Mouse (Mus musculus): Measurements from ENCODE around the gene Clip3. TPM values are rescaled to one million over a fixed set of nuclear protein-coding genes. Genes with fewer than 3 reads are reported as not detected.
A peak's percentile ranks its signal among the peaks of the same experiment; 100 is the strongest.

Gene Clip3
- polyA plus RNA-seq, 1 experiment from 2014 or later: 0.90 TPM

DNA sequence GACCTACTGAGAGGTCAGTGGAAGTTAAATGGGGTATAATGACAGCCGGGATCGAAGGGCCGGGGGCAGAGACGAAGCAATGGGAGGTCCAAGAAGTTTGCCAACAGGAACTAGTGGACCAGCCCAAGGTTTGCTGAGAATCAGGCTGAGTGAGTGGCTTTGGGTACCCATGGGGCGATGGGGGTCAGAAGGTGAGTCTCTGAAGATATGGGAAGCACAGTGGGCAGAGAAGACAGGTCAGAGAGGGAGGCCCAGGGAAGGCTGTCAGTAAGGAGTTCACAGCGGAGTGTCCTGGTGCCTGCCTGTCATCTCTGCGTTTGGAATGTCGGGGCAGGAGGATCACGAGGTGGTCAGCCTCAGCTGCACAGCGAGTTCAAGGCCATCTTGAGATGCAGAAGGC lies 36.9 kb downstream of the Clip3 start:
- WGBS (ENCODE audit: insufficient replicate concordance): 56% methylated on average over 10 of the region's 10 CpGs
- H3K9me3 ChIP-seq (replicated peaks; ENCODE audit: control insufficient read depth, low read length): no peaks in the 10 kb centered on the region
- H3K27me3 ChIP-seq (ENCODE audit: control insufficient read depth, insufficient read depth, low read depth, low read length): peaks cover 2% of the 10 kb centered on the region; the same call in 1 of the 2 replicates
- no peak overlapping the region for H3K4me2 ChIP-seq (ENCODE audit: low read depth, low read length)
- no peaks in the 10 kb centered on the region for H3K36me3 ChIP-seq (ENCODE audit: control insufficient read depth, insufficient read depth)
- H3K9ac ChIP-seq (ENCODE audit: low read depth, low read length): no peak overlapping the region
- H3K4me3 ChIP-seq (ENCODE audit: low read depth, low read length): no peak overlapping the region
- no peak for ATAC-seq (ENCODE audit: low read depth)
- H3K27ac ChIP-seq (ENCODE audit: low read length): no peak overlapping the region
- peaks cover 1% of the 10 kb centered on the region for H3K4me1 ChIP-seq (ENCODE audit: control insufficient read depth, low read depth, low read length)

DNA sequence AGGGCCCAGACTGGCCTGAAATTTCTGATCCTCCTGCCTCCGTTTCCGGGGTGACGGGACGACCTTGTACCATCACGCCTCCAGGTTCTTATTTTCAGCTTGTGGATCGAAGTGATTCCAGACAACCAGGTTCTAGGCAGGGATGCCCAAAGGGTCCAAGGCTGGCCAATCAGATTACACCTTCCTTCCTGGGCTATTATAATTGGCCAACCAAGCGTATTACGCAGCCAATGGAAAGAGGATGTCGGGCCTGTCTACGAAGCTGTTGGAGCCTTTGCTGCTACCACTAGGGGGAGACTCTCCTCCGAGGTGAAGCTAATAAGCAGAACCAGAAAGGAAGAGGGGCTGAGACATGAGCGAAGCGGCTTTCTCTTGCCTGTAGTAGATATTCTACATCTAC lies 40.4 kb downstream of the Clip3 start:
- peak; percentile 64 for ATAC-seq (ENCODE audit: low read depth)
- no peaks in the 10 kb centered on the region for H3K36me3 ChIP-seq (ENCODE audit: control insufficient read depth, insufficient read depth)
- H3K27ac ChIP-seq (ENCODE audit: low read length): no peak overlapping the region
- H3K9me3 ChIP-seq (replicated peaks; ENCODE audit: control insufficient read depth, low read length): no peaks in the 10 kb centered on the region
- no peak overlapping the region for H3K4me3 ChIP-seq (ENCODE audit: low read depth, low read length)
- peaks cover 13% of the 10 kb centered on the region for H3K27me3 ChIP-seq (ENCODE audit: control insufficient read depth, insufficient read depth, low read depth, low read length)
- H3K4me2 ChIP-seq (ENCODE audit: low read depth, low read length): no peak overlapping the region
- H3K4me1 ChIP-seq (ENCODE audit: control insufficient read depth, low read depth, low read length): peaks cover 3% of the 10 kb centered on the region
- H3K9ac ChIP-seq (ENCODE audit: low read depth, low read length): no peak overlapping the region
- WGBS (ENCODE audit: insufficient replicate concordance): 10% methylated on average over 13 of the region's 13 CpGs

- Histone ChIP-seq H3K4me2 (ENCODE audit: low read depth, low read length) (no peak overlapping the region), H3K36me3 (ENCODE audit: control insufficient read depth, insufficient read depth) (no peaks in the 10 kb centered on the region), H3K9me3 (replicated peaks; ENCODE audit: control insufficient read depth, low read length) (no peaks in the 10 kb centered on the region), H3K9ac (ENCODE audit: low read depth, low read length) (no peak overlapping the region), H3K4me1 (ENCODE audit: control insufficient read depth, low read depth, low read length) (peaks cover 3% of the 10 kb centered on the region), H3K4me3 (ENCODE audit: low read depth, low read length) (no peak overlapping the region), H3K27me3 (ENCODE audit: control insufficient read depth, insufficient read depth, low read depth, low read length) (peaks cover 13% of the 10 kb centered on the region), H3K27ac (ENCODE audit: low read length) (no peak overlapping the region)
- no peak for ATAC-seq (ENCODE audit: low read depth)
- 38% methylated on average over 18 of the region's 18 CpGs for WGBS (ENCODE audit: insufficient replicate concordance)
These were observed 41.2 kb downstream of the Clip3 start for GRCm38 (mm10) chr7:30332622-30333259.

DNA sequence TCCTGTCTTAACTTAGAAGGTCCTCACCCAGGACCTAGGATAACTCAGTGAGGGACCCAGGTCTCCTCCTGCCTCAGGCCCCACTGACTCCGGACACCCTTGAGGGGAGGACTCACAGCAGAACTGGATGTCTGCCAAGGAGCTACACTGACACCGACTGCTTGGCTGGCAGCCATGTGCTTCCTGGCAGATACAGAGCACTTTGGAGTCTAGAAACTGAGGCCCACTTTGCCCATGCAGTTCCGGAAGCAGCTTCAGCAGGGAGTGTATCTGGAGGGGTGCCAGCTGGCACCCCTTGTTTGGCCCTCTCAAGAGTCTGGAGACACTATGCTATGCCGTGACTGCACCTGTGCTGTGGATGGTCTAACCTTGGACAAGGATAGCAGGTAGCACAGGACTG lies 41.9 kb downstream of the Clip3 start:
- H3K4me1 ChIP-seq (ENCODE audit: control insufficient read depth, low read depth, low read length): peaks cover 3% of the 10 kb centered on the region
- no peak overlapping the region for H3K4me3 ChIP-seq (ENCODE audit: low read depth, low read length)
- H3K36me3 ChIP-seq (ENCODE audit: control insufficient read depth, insufficient read depth): no peaks in the 10 kb centered on the region
- no peak overlapping the region for H3K27ac ChIP-seq (ENCODE audit: low read length)
- H3K4me2 ChIP-seq (ENCODE audit: low read depth, low read length): no peak overlapping the region
- WGBS (ENCODE audit: insufficient replicate concordance): 21% methylated on average over 4 of the region's 4 CpGs
- H3K9me3 ChIP-seq (replicated peaks; ENCODE audit: control insufficient read depth, low read length): no peaks in the 10 kb centered on the region
- peaks cover 13% of the 10 kb centered on the region for H3K27me3 ChIP-seq (ENCODE audit: control insufficient read depth, insufficient read depth, low read depth, low read length)
- ATAC-seq (ENCODE audit: low read depth): peak; percentile 55; the same call in 1 of the 2 replicates
- H3K9ac ChIP-seq (ENCODE audit: low read depth, low read length): no peak overlapping the region

DNA sequence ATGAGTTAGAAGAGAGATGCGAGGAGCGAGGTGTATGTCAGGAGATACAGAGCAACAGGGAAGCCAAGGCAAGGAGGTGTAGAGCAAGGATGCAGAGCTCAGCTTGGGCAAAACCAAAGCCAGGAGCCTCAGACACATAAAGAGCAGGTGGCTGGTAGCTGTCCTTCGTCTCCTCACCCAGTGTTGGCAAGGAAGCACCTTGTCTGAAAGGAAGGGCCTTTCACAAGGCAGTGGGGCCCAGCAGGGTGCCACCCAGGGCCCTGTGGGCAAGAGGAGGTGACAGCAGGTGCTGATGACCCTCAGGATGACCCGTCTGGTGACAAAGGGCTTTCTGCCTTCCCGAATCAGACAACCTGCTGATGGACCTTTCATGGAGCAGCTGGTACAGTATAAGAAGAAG lies 43.0 kb downstream of the Clip3 start:
- Histone ChIP-seq H3K4me1 (ENCODE audit: control insufficient read depth, low read depth, low read length) (peaks cover 3% of the 10 kb centered on the region), H3K4me2 (ENCODE audit: low read depth, low read length) (no peak overlapping the region), H3K9me3 (replicated peaks; ENCODE audit: control insufficient read depth, low read length) (no peaks in the 10 kb centered on the region), H3K27ac (ENCODE audit: low read length) (no peak overlapping the region), H3K9ac (ENCODE audit: low read depth, low read length) (no peak overlapping the region), H3K4me3 (ENCODE audit: low read depth, low read length) (no peak overlapping the region), H3K27me3 (ENCODE audit: control insufficient read depth, insufficient read depth, low read depth, low read length) (peaks cover 13% of the 10 kb centered on the region), H3K36me3 (ENCODE audit: control insufficient read depth, insufficient read depth) (no peaks in the 10 kb centered on the region)
- ATAC-seq (ENCODE audit: low read depth): no peak
- 32% methylated on average over 5 of the region's 5 CpGs for WGBS (ENCODE audit: insufficient replicate concordance)

DNA sequence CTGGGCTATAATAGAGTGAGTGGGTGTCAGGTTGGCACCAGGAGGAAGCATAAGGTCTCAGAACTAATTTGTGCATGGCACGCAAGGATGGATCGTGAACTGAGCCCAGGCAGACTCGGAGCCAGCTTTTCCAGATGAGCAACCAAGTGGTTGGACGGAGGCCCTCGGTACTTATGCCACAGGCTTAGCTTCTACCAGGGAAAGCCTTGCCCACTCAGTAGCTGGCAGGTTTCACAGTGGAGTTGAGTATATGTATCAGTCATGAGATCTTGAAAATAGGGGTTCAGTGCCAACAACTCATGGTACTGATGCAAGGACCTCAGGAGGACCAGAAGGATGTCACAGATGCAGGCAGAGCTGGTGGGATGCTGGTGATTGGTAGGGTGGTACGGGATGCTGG lies 44.2 kb downstream of the Clip3 start:
- 68% methylated on average over 6 of the region's 6 CpGs for WGBS (ENCODE audit: insufficient replicate concordance)

DNA sequence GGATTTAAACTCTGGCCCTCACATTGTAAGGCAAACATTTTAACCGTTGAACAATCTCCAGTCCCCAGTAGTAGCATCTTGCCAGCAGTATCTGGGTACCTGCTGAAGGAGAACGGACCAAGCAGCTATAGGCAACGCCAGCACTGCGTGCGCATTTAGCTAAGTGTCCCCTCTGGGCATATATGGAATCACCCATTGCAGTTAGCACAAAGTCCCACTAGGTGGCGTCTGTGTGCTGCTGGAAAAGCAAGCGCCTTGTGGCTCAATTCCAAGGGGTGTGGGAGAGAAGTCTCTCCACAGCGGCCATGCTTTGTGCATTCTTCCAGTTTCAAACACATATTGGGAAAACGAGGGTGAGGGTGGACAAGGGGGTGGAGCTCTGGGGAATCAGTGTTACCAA lies 44.9 kb downstream of the Clip3 start:
- no peaks in the 10 kb centered on the region for H3K36me3 ChIP-seq (ENCODE audit: control insufficient read depth, insufficient read depth)
- H3K4me3 ChIP-seq (ENCODE audit: low read depth, low read length): no peak overlapping the region
- no peak overlapping the region for H3K27ac ChIP-seq (ENCODE audit: low read length)
- 0 out of 2 replicates have a peak, but pooled peaks have one; percentile 21 for ATAC-seq (ENCODE audit: low read depth)
- WGBS (ENCODE audit: insufficient replicate concordance): 2% methylated on average over 9 of the region's 9 CpGs
- H3K27me3 ChIP-seq (ENCODE audit: control insufficient read depth, insufficient read depth, low read depth, low read length): peaks cover 13% of the 10 kb centered on the region
- no peaks in the 10 kb centered on the region for H3K9me3 ChIP-seq (replicated peaks; ENCODE audit: control insufficient read depth, low read length)
- H3K9ac ChIP-seq (ENCODE audit: low read depth, low read length): no peak overlapping the region
- peaks cover 3% of the 10 kb centered on the region for H3K4me1 ChIP-seq (ENCODE audit: control insufficient read depth, low read depth, low read length)
- no peak overlapping the region for H3K4me2 ChIP-seq (ENCODE audit: low read depth, low read length)

More for the DNA sequence above, 44.2 kb downstream of the Clip3 start:
- no peak overlapping the region for H3K4me3 ChIP-seq (ENCODE audit: low read depth, low read length)
- no peak for ATAC-seq (ENCODE audit: low read depth)
- peaks cover 3% of the 10 kb centered on the region for H3K4me1 ChIP-seq (ENCODE audit: control insufficient read depth, low read depth, low read length)
- H3K4me2 ChIP-seq (ENCODE audit: low read depth, low read length): no peak overlapping the region
- H3K9ac ChIP-seq (ENCODE audit: low read depth, low read length): no peak overlapping the region
- no peak overlapping the region for H3K27ac ChIP-seq (ENCODE audit: low read length)
- peaks cover 13% of the 10 kb centered on the region for H3K27me3 ChIP-seq (ENCODE audit: control insufficient read depth, insufficient read depth, low read depth, low read length)
- no peaks in the 10 kb centered on the region for H3K9me3 ChIP-seq (replicated peaks; ENCODE audit: control insufficient read depth, low read length)
- H3K36me3 ChIP-seq (ENCODE audit: control insufficient read depth, insufficient read depth): no peaks in the 10 kb centered on the region

DNA sequence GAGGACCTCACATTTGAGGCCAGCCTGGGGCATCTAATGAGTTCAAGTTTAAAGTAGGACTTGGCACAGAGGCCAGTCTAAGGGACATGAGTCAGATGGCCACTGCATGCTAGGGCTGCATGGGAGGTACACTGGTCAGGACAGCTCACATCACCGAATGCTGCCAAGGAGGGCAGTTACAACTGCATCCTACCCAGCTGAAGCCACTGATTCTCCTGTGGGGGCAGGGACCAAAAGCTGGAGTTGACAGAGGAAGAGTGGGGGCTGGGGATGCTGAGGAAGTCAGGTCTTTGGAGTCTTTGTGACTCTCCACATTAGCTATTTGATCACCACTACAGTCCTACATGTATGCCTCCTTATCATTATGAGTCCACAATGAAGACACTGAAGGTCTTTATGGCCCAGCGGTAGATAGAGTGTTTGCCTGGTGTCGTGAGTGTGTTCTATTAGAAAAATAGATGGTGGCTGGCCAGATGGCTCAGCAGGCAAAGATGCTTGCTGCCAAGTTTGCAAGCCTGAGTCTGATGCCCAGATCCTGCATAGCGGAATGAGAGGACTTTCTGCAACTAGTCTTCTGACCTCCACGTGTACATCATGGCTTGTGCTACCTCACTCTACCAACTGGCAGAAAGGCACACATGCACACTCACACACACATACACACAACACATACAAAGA lies 48.0 kb downstream of the Clip3 start:
- WGBS (ENCODE audit: insufficient replicate concordance): 58% methylated on average over 5 of the region's 5 CpGs
- H3K9ac ChIP-seq (ENCODE audit: low read depth, low read length): no peak overlapping the region
- peaks cover 11% of the 10 kb centered on the region for H3K27me3 ChIP-seq (ENCODE audit: control insufficient read depth, insufficient read depth, low read depth, low read length)
- H3K4me1 ChIP-seq (ENCODE audit: control insufficient read depth, low read depth, low read length): no peaks in the 10 kb centered on the region
- H3K9me3 ChIP-seq (replicated peaks; ENCODE audit: control insufficient read depth, low read length): no peaks in the 10 kb centered on the region
- H3K27ac ChIP-seq (ENCODE audit: low read length): no peak overlapping the region
- no peaks in the 10 kb centered on the region for H3K36me3 ChIP-seq (ENCODE audit: control insufficient read depth, insufficient read depth)
- no peak for ATAC-seq (ENCODE audit: low read depth)
- no peak overlapping the region for H3K4me2 ChIP-seq (ENCODE audit: low read depth, low read length)
- no peak overlapping the region for H3K4me3 ChIP-seq (ENCODE audit: low read depth, low read length)

- no peaks in the 10 kb centered on the region for H3K9me3 ChIP-seq (replicated peaks; ENCODE audit: control insufficient read depth, low read length)
- H3K9ac ChIP-seq (ENCODE audit: low read depth, low read length): no peak overlapping the region
- no peak for ATAC-seq (ENCODE audit: low read depth)
- no peaks in the 10 kb centered on the region for H3K4me1 ChIP-seq (ENCODE audit: control insufficient read depth, low read depth, low read length)
- H3K27me3 ChIP-seq (ENCODE audit: control insufficient read depth, insufficient read depth, low read depth, low read length): peaks cover 18% of the 10 kb centered on the region
- 18% methylated on average over 21 of the region's 21 CpGs for WGBS (ENCODE audit: insufficient replicate concordance)
- H3K4me3 ChIP-seq (ENCODE audit: low read depth, low read length): no peak overlapping the region
- H3K4me2 ChIP-seq (ENCODE audit: low read depth, low read length): no peak overlapping the region
- H3K36me3 ChIP-seq (ENCODE audit: control insufficient read depth, insufficient read depth): no peaks in the 10 kb centered on the region
- no peak overlapping the region for H3K27ac ChIP-seq (ENCODE audit: low read length)
These were observed 55.3 kb downstream of the Clip3 start for GRCm38 (mm10) chr7:30346635-30347379.

All from liver, embryonic 16.5 days (tissue).